Mouse (Mus musculus) kidney, embryonic 16.5 days (tissue): ENCODE measurements around the gene Nat8f5. TPM values are rescaled to one million over a fixed set of nuclear protein-coding genes. Genes with fewer than 3 reads are reported as not detected.
A peak's percentile ranks its signal among the peaks of the same experiment; 100 is the strongest.
"Not testable (repeated sequence)": the region's sequence is repeated elsewhere in the genome, so short reads cannot be mapped to it uniquely, and the experiment has no call there.

ENCODE experiments used
- ATAC-seq: fragments of 200-750 bp; cut with Nextera tagmentation; 2 replicates; pipeline ENCODE4 v1.8.0; 2017; ENCODE audit warnings: moderate TSS enrichment; ENCODE audit not compliant: low FRiP score, low TSS enrichment
- H3K27ac ChIP-seq: fragments of 300-500 bp; sonication (generic); 2 replicates; pipeline ENCODE4 v1.5.1; 2014; ENCODE audit warnings: low read length
- H3K27me3 ChIP-seq: fragments of 300-500 bp; sonication (generic); 2 replicates; pipeline ENCODE4 v1.6.1; 2014; ENCODE audit warnings: low read length, control low read depth, mixed read lengths; ENCODE audit not compliant: insufficient read depth
- H3K36me3 ChIP-seq: fragments of 300-500 bp; sonication (generic); 2 replicates; pipeline ENCODE4 v1.6.1; 2014; ENCODE audit warnings: low read length, control low read depth, mixed read lengths; ENCODE audit not compliant: insufficient read depth
- H3K4me1 ChIP-seq: fragments of 300-500 bp; sonication (generic); 2 replicates; pipeline ENCODE4 v1.6.1; 2014; ENCODE audit warnings: low read length, control low read depth, mixed read lengths; ENCODE audit not compliant: insufficient read depth
- H3K4me2 ChIP-seq: fragments of 300-500 bp; sonication (generic); replicated peaks from 2 replicates; pipeline ENCODE4 v1.6.1; 2014; ENCODE audit warnings: low read depth, low read length
- H3K4me3 ChIP-seq: fragments of 300-500 bp; sonication (generic); 2 replicates; pipeline ENCODE4 v1.5.1; 2014; ENCODE audit warnings: mild to moderate bottlenecking, low read length
- H3K9ac ChIP-seq: fragments of 300-500 bp; sonication (generic); replicated peaks from 2 replicates; pipeline ENCODE4 v1.6.1; 2014; ENCODE audit warnings: low read length
- H3K9me3 ChIP-seq: fragments of 300-500 bp; sonication (generic); 2 replicates; pipeline ENCODE4 v1.6.1; 2016; ENCODE audit warnings: low read length, control low read depth
- WGBS: fragments of 180-500 bp; shearing (Covaris S2); extraction: QIAGEN DNeasy Blood & Tissue Kit; methylation state at CpG from one replicate; pipeline ENCODE4 v1.1.7; 2014; 5-methylcytosine and 5-hydroxymethylcytosine counted together
- polyA plus RNA-seq: library from polyadenylated mRNA; unstranded; fragments of >200 nt; fragmentation: Nextera tagmentation; extraction: Ambion mirVana; gene quantifications from 2 replicates; pipeline ENCODE4 v1.2.1, GENCODE M21; 2015

Gene Nat8f5
- polyA plus RNA-seq, 1 experiment from 2014 or later = 0.32 TPM

GRCm38 (mm10) chr6:85861247-85861646 lies 40.5 kb upstream of the Nat8f5 start:
- H3K4me3 ChIP-seq = no peak overlapping the region
- H3K4me2 ChIP-seq = no peak overlapping the region
- no peaks in the 10 kb centered on the region for H3K36me3 ChIP-seq
- no peaks in the 10 kb centered on the region for H3K9me3 ChIP-seq
- H3K9ac ChIP-seq = no peak overlapping the region
- no peaks in the 10 kb centered on the region for H3K27me3 ChIP-seq
- ATAC-seq = no peak
- no peak overlapping the region for H3K27ac ChIP-seq
- no peaks in the 10 kb centered on the region for H3K4me1 ChIP-seq
- WGBS = 81% methylated on average over 3 of the region's 3 CpGs

DNA sequence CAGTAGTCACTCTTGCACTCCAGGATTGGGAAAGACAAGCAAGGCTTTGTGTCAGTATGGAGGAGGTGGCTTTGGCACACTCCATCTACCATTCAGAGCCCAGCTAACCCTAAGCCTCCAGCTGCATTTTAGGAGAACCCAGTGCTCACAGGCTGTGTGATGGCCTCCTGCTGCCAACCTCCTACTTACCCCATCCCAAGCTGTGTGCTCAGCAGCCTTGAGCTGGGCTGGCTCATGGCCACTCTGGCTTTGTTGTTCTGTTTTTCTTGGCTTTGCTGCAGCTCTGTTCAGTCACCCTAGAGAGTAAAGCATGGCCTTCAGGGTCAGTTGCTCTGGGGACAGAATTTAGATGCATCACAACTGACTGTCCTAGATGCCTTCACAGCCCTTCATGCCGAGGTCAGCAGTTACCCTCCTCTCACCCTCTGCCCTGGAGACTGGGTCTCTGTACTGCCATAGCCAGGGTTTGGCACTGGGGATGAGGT lies 35.5 kb upstream of the Nat8f5 start:
- whole genome bisulfite sequencing = 67% methylated on average over 1 of the region's 1 CpGs
- no peak overlapping the region for H3K9ac ChIP-seq
- no peak overlapping the region for H3K27ac ChIP-seq
- no peaks in the 10 kb centered on the region for H3K4me1 ChIP-seq
- ATAC-seq = peak; percentile 78
- no peaks in the 10 kb centered on the region for H3K27me3 ChIP-seq
- H3K9me3 ChIP-seq = no peaks in the 10 kb centered on the region
- H3K4me2 ChIP-seq = no peak overlapping the region
- no peak overlapping the region for H3K4me3 ChIP-seq
- no peaks in the 10 kb centered on the region for H3K36me3 ChIP-seq

GRCm38 (mm10) chr6:85853481-85853880 lies 32.7 kb upstream of the Nat8f5 start:
- Histone ChIP-seq H3K9me3 (no peaks in the 10 kb centered on the region), H3K27ac (no peak overlapping the region), H3K4me3 (no peak overlapping the region), H3K36me3 (no peaks in the 10 kb centered on the region), H3K4me1 (no peaks in the 10 kb centered on the region), H3K27me3 (no peaks in the 10 kb centered on the region), H3K9ac (no peak overlapping the region), H3K4me2 (no peak overlapping the region)
- no peak for ATAC-seq
- WGBS = 74% methylated on average over 3 of the region's 3 CpGs

DNA sequence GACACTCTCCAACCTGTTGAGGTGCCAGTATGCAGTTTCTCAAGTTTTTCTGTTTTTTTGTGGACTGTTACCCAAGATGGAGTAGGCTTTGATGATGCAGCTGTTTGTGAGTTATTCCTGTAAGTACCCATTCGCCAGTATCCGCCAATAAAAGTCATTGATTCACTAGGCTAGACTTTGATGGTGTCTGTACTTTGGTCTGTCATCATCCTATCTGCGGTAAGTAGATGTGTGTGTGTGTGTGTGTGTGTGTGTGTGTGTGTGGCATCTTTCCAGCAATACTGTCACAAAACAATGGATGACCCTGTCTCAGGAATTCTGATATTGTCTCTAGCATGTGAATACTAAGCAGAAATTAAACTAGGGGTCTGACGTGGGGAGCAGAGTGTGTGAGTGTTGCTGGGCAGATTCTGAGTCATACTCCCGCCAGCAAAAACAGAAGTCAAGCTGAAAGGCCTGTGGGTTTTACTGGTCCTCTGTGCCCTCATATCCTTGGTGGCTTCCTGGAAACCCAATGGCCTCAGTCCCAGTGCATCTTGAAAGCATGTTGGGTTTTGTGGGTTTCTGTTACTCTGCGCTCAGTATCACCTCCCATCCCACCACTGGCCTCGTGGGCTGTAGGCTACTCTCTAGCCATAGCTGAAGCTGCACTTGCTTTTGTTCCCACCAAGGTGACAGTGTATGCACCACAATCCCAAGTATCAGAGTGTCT lies 30.4 kb upstream of the Nat8f5 start:
- no peaks in the 10 kb centered on the region for H3K36me3 ChIP-seq
- no peaks in the 10 kb centered on the region for H3K4me1 ChIP-seq
- no peaks in the 10 kb centered on the region for H3K9me3 ChIP-seq
- WGBS = 86% methylated on average over 7 of the region's 7 CpGs
- no peaks in the 10 kb centered on the region for H3K27me3 ChIP-seq
- no peak overlapping the region for H3K4me3 ChIP-seq
- H3K27ac ChIP-seq = no peak overlapping the region
- no peak overlapping the region for H3K4me2 ChIP-seq
- no peak overlapping the region for H3K9ac ChIP-seq
- no peak for ATAC-seq

GRCm38 (mm10) chr6:85849240-85849639 lies 28.5 kb upstream of the Nat8f5 start:
- Histone ChIP-seq H3K9ac (no peak overlapping the region), H3K36me3 (no peaks in the 10 kb centered on the region), H3K27me3 (no peaks in the 10 kb centered on the region), H3K4me3 (no peak overlapping the region), H3K27ac (no peak overlapping the region), H3K4me2 (no peak overlapping the region), H3K4me1 (no peaks in the 10 kb centered on the region), H3K9me3 (no peaks in the 10 kb centered on the region)
- no peak for ATAC-seq
- 45% methylated on average over 2 of the region's 2 CpGs for WGBS

DNA sequence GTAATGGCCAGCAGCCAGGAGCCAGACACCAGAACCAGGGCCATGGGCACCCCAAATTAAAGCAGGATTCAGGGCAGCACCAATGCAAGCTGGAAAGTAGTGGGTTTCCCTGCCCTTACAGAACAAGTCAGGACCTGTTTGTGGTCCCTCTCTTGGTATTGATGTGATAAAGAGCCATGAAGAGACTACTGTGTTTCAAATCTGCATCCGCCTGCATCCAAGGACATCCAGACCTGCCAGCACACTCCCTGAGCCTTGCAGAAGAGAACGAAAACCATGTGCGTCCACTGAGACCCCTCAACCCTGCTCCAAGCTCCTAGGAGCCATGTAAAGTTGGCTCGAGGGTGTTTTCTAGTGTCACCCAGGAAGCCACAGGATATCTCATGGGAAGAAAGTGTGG lies 27.4 kb upstream of the Nat8f5 start:
- Histone ChIP-seq H3K9ac (no peak overlapping the region), H3K27me3 (no peaks in the 10 kb centered on the region), H3K4me1 (no peaks in the 10 kb centered on the region), H3K4me2 (no peak overlapping the region), H3K4me3 (no peak overlapping the region), H3K27ac (no peak overlapping the region), H3K36me3 (no peaks in the 10 kb centered on the region), H3K9me3 (no peaks in the 10 kb centered on the region)
- WGBS = 88% methylated on average over 4 of the region's 4 CpGs
- ATAC-seq = no peak

DNA sequence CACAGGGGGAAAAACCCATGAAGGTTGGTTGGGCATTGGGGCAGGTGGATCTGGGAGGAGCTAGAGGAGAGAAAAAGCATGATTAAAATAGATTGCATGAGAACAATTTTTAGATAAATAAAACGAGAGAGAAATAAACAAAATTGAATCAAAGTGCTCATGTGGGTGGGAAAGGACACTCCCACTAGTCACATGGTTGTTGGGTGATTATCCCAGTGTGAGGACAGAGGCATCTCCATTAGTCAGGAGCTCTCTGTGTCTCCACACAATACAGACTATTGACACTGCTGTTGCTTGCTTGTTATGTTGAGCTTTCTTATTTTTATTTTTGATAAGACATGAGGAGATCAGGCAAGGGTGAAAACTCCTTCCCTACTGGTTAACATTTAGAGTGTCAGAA lies 26.1 kb upstream of the Nat8f5 start:
- Histone ChIP-seq H3K9me3 (no peaks in the 10 kb centered on the region), H3K4me1 (no peaks in the 10 kb centered on the region), H3K4me3 (no peak overlapping the region), H3K27ac (no peak overlapping the region), H3K27me3 (no peaks in the 10 kb centered on the region), H3K36me3 (no peaks in the 10 kb centered on the region), H3K9ac (no peak overlapping the region), H3K4me2 (no peak overlapping the region)
- ATAC-seq = no peak
- 62% methylated on average over 1 of the region's 1 CpGs for WGBS

- WGBS = 84% methylated on average over 25 of the region's 25 CpGs
- not testable (repeated sequence) for H3K36me3 ChIP-seq, H3K9ac ChIP-seq, H3K27ac ChIP-seq, H3K27me3 ChIP-seq, ATAC-seq, H3K9me3 ChIP-seq, H3K4me2 ChIP-seq, H3K4me3 ChIP-seq, H3K4me1 ChIP-seq
Observed at GRCm38 (mm10) chr6:85843677-85844458, 23.1 kb upstream of the Nat8f5 start.

DNA sequence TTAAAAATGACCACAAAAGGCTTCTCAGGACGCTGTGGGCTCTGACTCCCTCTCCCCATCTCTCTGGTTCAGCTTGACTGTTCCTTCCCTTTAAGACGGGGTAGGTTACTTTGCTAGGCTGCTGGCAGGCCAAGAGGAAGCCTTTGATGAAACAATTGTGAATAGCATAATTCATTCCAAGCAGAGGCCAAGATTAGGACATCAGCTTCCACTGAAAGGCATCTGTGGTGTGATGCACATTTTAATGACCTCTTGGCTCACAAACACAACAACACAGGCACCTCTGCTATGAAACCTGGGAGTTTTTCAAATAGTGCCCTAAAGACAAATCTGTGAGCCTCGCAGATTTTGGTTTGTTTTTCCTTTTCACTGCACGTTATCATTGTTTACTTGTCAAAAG lies 19.2 kb upstream of the Nat8f5 start:
- Histone ChIP-seq H3K4me3 (no peak overlapping the region), H3K27ac (no peak overlapping the region), H3K36me3 (no peaks in the 10 kb centered on the region), H3K27me3 (no peaks in the 10 kb centered on the region), H3K9me3 (no peaks in the 10 kb centered on the region), H3K4me2 (no peak overlapping the region), H3K4me1 (no peaks in the 10 kb centered on the region), H3K9ac (no peak overlapping the region)
- no peak for ATAC-seq
- 41% methylated on average over 4 of the region's 4 CpGs for WGBS

DNA sequence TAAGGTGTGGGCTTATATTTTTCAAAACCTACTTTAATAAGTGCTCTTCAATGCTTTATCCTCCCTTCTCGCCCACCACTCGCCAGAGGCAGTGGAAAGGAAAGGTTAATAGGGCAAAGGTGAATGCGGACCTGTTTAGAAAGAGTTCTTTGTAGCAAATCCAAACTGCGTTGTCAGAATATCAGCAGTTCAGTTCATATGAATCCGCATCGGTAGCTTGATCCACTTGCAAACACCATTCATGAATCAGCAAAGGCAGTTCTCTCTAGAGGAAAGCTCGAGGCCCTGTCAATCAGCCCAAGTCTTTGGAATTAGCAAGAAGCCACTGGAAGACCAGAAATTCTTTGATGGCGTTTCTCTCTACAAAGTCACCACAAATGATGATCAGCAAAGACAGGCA lies 17.9 kb upstream of the Nat8f5 start:
- Histone ChIP-seq H3K27ac (no peak overlapping the region), H3K4me3 (no peak overlapping the region), H3K36me3 (no peaks in the 10 kb centered on the region), H3K9ac (no peak overlapping the region), H3K4me1 (no peaks in the 10 kb centered on the region), H3K4me2 (no peak overlapping the region), H3K9me3 (no peaks in the 10 kb centered on the region), H3K27me3 (no peaks in the 10 kb centered on the region)
- WGBS = 82% methylated on average over 8 of the region's 8 CpGs
- no peak for ATAC-seq
